Mouse (Mus musculus) heart, adult 2 months (tissue): Measurements from ENCODE around the gene Nckap5.

Experiments used
- EP300 ChIP-seq: fragments of 200-500 bp; IDR thresholded peaks from 2 replicates; pipeline ENCODE4 v1.6.1; 2011; ENCODE audit warnings: low read depth, low read length, control low read depth; ENCODE audit not compliant: insufficient read depth
- POLR2A ChIP-seq: fragments of 200-500 bp; IDR thresholded peaks from 2 replicates; pipeline ENCODE4 v1.6.1; 2011; ENCODE audit warnings: mild to moderate bottlenecking, low read depth, low read length, control low read depth; ENCODE audit not compliant: insufficient read depth

- TF ChIP-seq EP300: no peak
- no peak for TF ChIP-seq POLR2A
Observed at GRCm38 (mm10) chr1:126123111-126123510, 707.5 kb downstream of the Nckap5 start.
